Mouse (Mus musculus) ES-Bruce4 (cell line): ENCODE results near the gene Mcoln1.

ENCODE experiments used
- CTCF ChIP-seq: IDR thresholded peaks from one replicate; pipeline ENCODE4 v1.8.1; 2011; ENCODE audit warnings: low read depth, low read length
- EP300 ChIP-seq: IDR thresholded peaks from 2 replicates; pipeline ENCODE4 v1.6.1; 2011; ENCODE audit warnings: low read depth, low read length; ENCODE audit not compliant: insufficient read depth
- POLR2A ChIP-seq: IDR thresholded peaks from one replicate; pipeline ENCODE4 v1.8.1; 2011; ENCODE audit warnings: low read length; ENCODE audit not compliant: insufficient read depth

DNA sequence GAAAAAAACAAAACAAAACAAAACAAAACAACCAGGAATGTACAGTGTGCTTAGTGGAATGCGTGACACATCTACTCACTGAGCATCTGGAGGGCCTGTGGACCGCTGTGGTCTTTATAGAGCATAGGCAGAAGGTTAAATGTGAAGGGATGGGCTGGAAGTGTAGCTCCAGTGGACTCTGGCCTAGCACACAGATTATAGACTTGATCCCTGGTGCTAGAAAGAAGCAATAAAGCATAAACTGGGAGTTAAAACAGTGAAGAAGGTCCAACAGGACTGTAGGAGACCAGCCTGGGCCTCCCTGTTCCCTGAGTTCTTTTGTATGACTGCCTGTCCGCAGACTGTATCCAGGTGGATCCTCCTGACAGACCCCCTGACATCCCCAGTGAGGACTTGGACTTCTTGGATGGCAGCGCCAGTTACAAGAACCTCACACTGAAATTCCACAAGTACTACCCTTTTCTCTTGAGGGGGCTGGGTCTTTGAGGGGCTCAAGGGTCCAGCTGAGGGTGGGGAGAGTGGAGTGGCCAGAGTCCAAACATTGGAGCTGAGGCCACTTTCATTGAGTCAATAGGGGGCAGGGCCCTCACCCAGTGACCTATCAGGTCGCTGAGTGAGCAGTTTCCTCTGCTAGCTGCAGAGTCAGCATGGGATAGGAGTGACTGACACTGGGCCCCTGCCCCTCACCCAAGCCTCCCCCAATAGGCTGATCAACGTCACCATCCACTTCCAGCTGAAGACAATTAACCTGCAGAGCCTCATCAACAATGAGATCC lies 7.9 kb downstream of the Mcoln1 start:
- no peak for TF ChIP-seq POLR2A
- no peak for TF ChIP-seq CTCF
- no peak for TF ChIP-seq EP300
